Mouse (Mus musculus) erythroblast, embryonic 14.5 days (primary cell): ENCODE results near the gene Mboat1.

Source experiments
- GATA1 ChIP-seq: IDR thresholded peaks from 2 replicates; pipeline ENCODE4 v1.6.1; 2012; ENCODE audit warnings: low read length, inconsistent platforms, mixed read lengths
- TAL1 ChIP-seq: IDR thresholded peaks from 3 replicates; pipeline ENCODE4 v1.6.1; 2012; ENCODE audit warnings: low read length, inconsistent platforms, mixed read lengths

- TF ChIP-seq GATA1 (no peak), TAL1 (no peak)
Measured at GRCm38 (mm10) chr13:30193363-30193762, 57.1 kb downstream of the Mboat1 start.
